25 mouse cellular contexts compared by ENCODE assay signal in the genomic region with DNA sequence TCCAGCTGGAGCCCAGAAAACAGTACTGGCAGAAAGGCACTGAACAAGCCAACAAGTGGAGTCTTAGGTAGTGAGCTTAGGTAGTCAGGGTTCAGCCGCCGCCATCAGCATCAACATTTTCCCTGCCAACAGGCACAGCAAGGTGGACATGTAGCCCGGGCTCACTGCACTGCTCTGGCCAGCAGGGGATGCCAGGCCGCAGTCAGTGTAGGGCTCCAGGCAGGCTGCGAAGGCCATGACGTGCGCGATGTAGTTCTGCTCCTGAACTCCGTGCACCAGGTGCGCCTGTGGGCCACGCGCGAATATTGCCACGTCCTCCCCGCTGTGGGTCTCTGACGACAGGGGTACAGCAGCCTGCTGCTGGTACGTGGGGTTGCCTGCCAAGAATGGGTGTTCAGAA. TPM values are rescaled to one million over a fixed set of nuclear protein-coding genes. Genes with fewer than 3 reads are reported as not detected.
DNase-seq lines count a peak whose midpoint lies in the region; ATAC-seq and TF ChIP-seq lines count a peak whose summit lies in the region.
"Had no signal": no experiment of that assay in that cellular context is flagged by ENCODE, and none has a peak within 500 bp of the region (broad histone marks: within the 10 kb centered on the region; RNA-seq: fewer than 3 reads in every experiment).

No protein-coding gene starts in this region.

- no peak for DNase-seq in kidney, postnatal 0 days (ENCODE audit: low spot score)
- no peak for DNase-seq in adrenal gland, postnatal 14 days
- DNase-seq: cerebellum, adult 8-10 months; gastrocnemius, postnatal 10 days; heart, adult 2 months; heart, postnatal 14 days; kidney, adult 18-20 months; kidney, postnatal 25 days; lung, postnatal 14 days; right cerebral cortex, postnatal 4 days; thymus, postnatal 25 days had no signal

- 80% methylated on average over 17 of the region's 17 CpGs for WGBS in kidney, postnatal 0 days
- 72% methylated on average over 17 of the region's 17 CpGs for WGBS in kidney, embryonic 15.5 days
- 78% methylated on average over 17 of the region's 17 CpGs for WGBS in forebrain, embryonic 16.5 days

- TF ChIP-seq CTCF in kidney, postnatal 0 days (IDR thresholded peaks at IDR 0.05; ENCODE audit: low read depth) = peak; percentile 35
- TF ChIP-seq CTCF in E14TG2a.4 (conservative IDR thresholded peaks at IDR 0.05; ENCODE audit: low read length) (peak; percentile 31), ES-Bruce4 (IDR thresholded peaks at IDR 0.05; ENCODE audit: low read depth, low read length) (peak; percentile 10)

- H3K27me3 ChIP-seq in kidney, postnatal 0 days (ENCODE audit: insufficient read depth, low read length) = no peaks in the 10 kb centered on the region
- no peaks in the 10 kb centered on the region for H3K27me3 ChIP-seq in kidney, embryonic 15.5 days
- H3K27me3 ChIP-seq in E14TG2a.4 (ENCODE audit: insufficient read depth, low read length) (peaks cover 13% of the 10 kb centered on the region), ES-Bruce4 (ENCODE audit: control insufficient read depth, insufficient read depth, low read length, poor library complexity, severe bottlenecking) (no peaks in the 10 kb centered on the region)
- H3K27me3 ChIP-seq in forebrain, embryonic 16.5 days (replicated peaks; ENCODE audit: control insufficient read depth, insufficient read depth, low read length) = no peaks in the 10 kb centered on the region
- H3K27me3 ChIP-seq: forebrain, embryonic 13.5 days; hindbrain, embryonic 15.5 days; limb, embryonic 13.5 days; liver, embryonic 15.5 days had no signal

- no peak overlapping the region for H3K27ac ChIP-seq in kidney, postnatal 0 days
- H3K27ac ChIP-seq in kidney, embryonic 15.5 days = no peak overlapping the region
- H3K27ac ChIP-seq in ES-Bruce4 (ENCODE audit: insufficient read depth, low read length) = no peak overlapping the region
- H3K27ac ChIP-seq in forebrain, embryonic 16.5 days (ENCODE audit: low read length) = no peak overlapping the region
- H3K27ac ChIP-seq: forebrain, embryonic 13.5 days; heart, adult 2 months; hindbrain, embryonic 15.5 days; limb, embryonic 13.5 days; liver, embryonic 15.5 days had no signal

- no peaks in the 10 kb centered on the region for H3K9me3 ChIP-seq in kidney, postnatal 0 days (replicated peaks; ENCODE audit: low read length)
- no peaks in the 10 kb centered on the region for H3K9me3 ChIP-seq in kidney, embryonic 15.5 days (replicated peaks)
- H3K9me3 ChIP-seq in E14TG2a.4 (ENCODE audit: low read length) = no peaks in the 10 kb centered on the region
- H3K9me3 ChIP-seq in ES-Bruce4 (replicated peaks; ENCODE audit: control insufficient read depth, insufficient read depth, low read length, poor library complexity, severe bottlenecking) = no peaks in the 10 kb centered on the region
- no peaks in the 10 kb centered on the region for H3K9me3 ChIP-seq in forebrain, embryonic 16.5 days (ENCODE audit: control insufficient read depth, low read length)
- H3K9me3 ChIP-seq: forebrain, embryonic 13.5 days; G1E; hindbrain, embryonic 15.5 days; limb, embryonic 13.5 days; liver, embryonic 15.5 days had no signal

- no peak for TF ChIP-seq POLR2A in ES-Bruce4 (IDR thresholded peaks at IDR 0.05; ENCODE audit: insufficient read depth, low read length)

- H3K4me3 ChIP-seq in kidney, postnatal 0 days (replicated peaks; ENCODE audit: low read depth, low read length) = no peak overlapping the region
- no peak overlapping the region for H3K4me3 ChIP-seq in kidney, embryonic 15.5 days (replicated peaks)
- peak overlapping the region; percentile 37 for H3K4me3 ChIP-seq in E14TG2a.4 (replicated peaks; ENCODE audit: low read length)
- H3K4me3 ChIP-seq in ES-Bruce4 (ENCODE audit: low read depth, low read length) = no peak overlapping the region
- no peak overlapping the region for H3K4me3 ChIP-seq in forebrain, embryonic 16.5 days (replicated peaks; ENCODE audit: low read length)
- H3K4me3 ChIP-seq: erythroblast, embryonic 14.5 days; forebrain, embryonic 13.5 days; heart, adult 2 months; hindbrain, embryonic 15.5 days; limb, embryonic 13.5 days; liver, embryonic 15.5 days had no signal

- TF ChIP-seq EP300 in ES-Bruce4 (IDR thresholded peaks at IDR 0.05; ENCODE audit: insufficient read depth, low read depth, low read length) = no peak

- H3K4me2 ChIP-seq in kidney, postnatal 0 days (ENCODE audit: low read length) = no peak overlapping the region
- H3K4me2 ChIP-seq in kidney, embryonic 15.5 days = no peak overlapping the region
- H3K4me2 ChIP-seq in forebrain, embryonic 16.5 days (ENCODE audit: low read length) = no peak overlapping the region
- H3K4me2 ChIP-seq: forebrain, embryonic 13.5 days; hindbrain, embryonic 15.5 days; limb, embryonic 13.5 days; liver, embryonic 15.5 days had no signal

- H3K9ac ChIP-seq in kidney, postnatal 0 days (ENCODE audit: low read depth, low read length) = no peak overlapping the region
- H3K9ac ChIP-seq in kidney, embryonic 15.5 days = no peak overlapping the region
- no peak overlapping the region for H3K9ac ChIP-seq in ES-Bruce4 (ENCODE audit: low read depth, poor library complexity, severe bottlenecking)
- H3K9ac ChIP-seq in forebrain, embryonic 16.5 days (replicated peaks; ENCODE audit: low read depth, low read length) = no peak overlapping the region
- H3K9ac ChIP-seq: forebrain, embryonic 13.5 days; hindbrain, embryonic 15.5 days; limb, embryonic 13.5 days; liver, embryonic 15.5 days had no signal

- no peaks in the 10 kb centered on the region for H3K4me1 ChIP-seq in kidney, postnatal 0 days (replicated peaks; ENCODE audit: insufficient read depth, low read length)
- H3K4me1 ChIP-seq in kidney, embryonic 15.5 days = no peaks in the 10 kb centered on the region
- peaks cover 20% of the 10 kb centered on the region for H3K4me1 ChIP-seq in E14TG2a.4 (replicated peaks; ENCODE audit: low read depth, low read length)
- H3K4me1 ChIP-seq in ES-Bruce4 (ENCODE audit: control insufficient read depth, insufficient read depth, low read length) = no peaks in the 10 kb centered on the region
- H3K4me1 ChIP-seq in forebrain, embryonic 16.5 days (replicated peaks; ENCODE audit: control insufficient read depth, insufficient read depth, low read length) = no peaks in the 10 kb centered on the region
- H3K4me1 ChIP-seq: forebrain, embryonic 13.5 days; hindbrain, embryonic 15.5 days; limb, embryonic 13.5 days; liver, embryonic 15.5 days had no signal

- H3K36me3 ChIP-seq in kidney, postnatal 0 days (ENCODE audit: insufficient read depth, low read length) = no peaks in the 10 kb centered on the region
- H3K36me3 ChIP-seq in kidney, embryonic 15.5 days = no peaks in the 10 kb centered on the region
- H3K36me3 ChIP-seq in E14TG2a.4 (ENCODE audit: insufficient read depth, low read length) (no peaks in the 10 kb centered on the region), ES-Bruce4 (ENCODE audit: control insufficient read depth, insufficient read depth, low read length, poor library complexity, severe bottlenecking) (no peaks in the 10 kb centered on the region)
- H3K36me3 ChIP-seq in forebrain, embryonic 16.5 days (ENCODE audit: control insufficient read depth, insufficient read depth) = no peaks in the 10 kb centered on the region
- H3K36me3 ChIP-seq: G1E; hindbrain, embryonic 15.5 days; limb, embryonic 13.5 days; liver, embryonic 15.5 days had no signal

- no peak for ATAC-seq in kidney, postnatal 0 days (replicated peaks; ENCODE audit: low FRiP score, low read depth)
- no peak for ATAC-seq in kidney, embryonic 15.5 days (replicated peaks; ENCODE audit: low FRiP score)
- 0 out of 2 replicates have a peak, but pooled peaks have one; percentile 30 for ATAC-seq in granulocyte monocyte progenitor cell, adult 5-6 weeks (replicated peaks; ENCODE audit: poor library complexity, severe bottlenecking)
- ATAC-seq in forebrain, embryonic 16.5 days = no peak
- ATAC-seq: forebrain, embryonic 13.5 days had no signal

RNA-seq across cellular contexts. Expression of a gene that starts 2.8 kb away (rescaled TPM):
- polyA plus RNA-seq in kidney, postnatal 0 days (2015; fragmentation: Nextera tagmentation; extraction: Ambion mirVana) = not detected in 2 replicates
- polyA plus RNA-seq in kidney, embryonic 15.5 days (2015; fragmentation: Nextera tagmentation; extraction: Ambion mirVana) = not detected in 2 replicates
- polyA plus RNA-seq in ES-Bruce4 (2011; ENCODE audit: insufficient read depth, insufficient read length, low read depth, missing spikeins) = not detected in 2 replicates
- total RNA-seq in granulocyte monocyte progenitor cell, adult 5-6 weeks (2014; fragmentation: Nextera tagmentation) = not detected in 2 replicates
- not detected in 2 replicates for total RNA-seq in granulocyte monocyte progenitor cell, adult 5-6 weeks (2017)
- not detected in 2 replicates for polyA plus RNA-seq in forebrain, embryonic 16.5 days (2015; fragmentation: Nextera tagmentation; extraction: Ambion mirVana)
- not detected in 2 replicates for total RNA-seq in adrenal gland, postnatal 14 days (2021)
- total RNA-seq: G1E; gastrocnemius, postnatal 10 days; heart, adult 2 months; heart, postnatal 14 days; left cerebral cortex, adult 18-20 months had no signal
- polyA plus RNA-seq: embryonic facial prominence, embryonic 11.5 days; erythroblast, embryonic 14.5 days; forebrain, embryonic 13.5 days; G1E; heart, adult 2 months; hindbrain, embryonic 15.5 days; limb, embryonic 13.5 days; liver, embryonic 15.5 days; stomach, embryonic 16.5 days had no signal

RNA-seq across cellular contexts. Expression of a gene that starts 14.4 kb away (rescaled TPM):
- polyA plus RNA-seq in kidney, postnatal 0 days (2015; fragmentation: Nextera tagmentation; extraction: Ambion mirVana) = not detected in 2 replicates
- polyA plus RNA-seq in kidney, embryonic 15.5 days (2015; fragmentation: Nextera tagmentation; extraction: Ambion mirVana) = not detected in 2 replicates
- polyA plus RNA-seq in ES-Bruce4 (2011; ENCODE audit: insufficient read depth, insufficient read length, low read depth, missing spikeins) = not detected in 2 replicates
- not detected in 2 replicates for total RNA-seq in granulocyte monocyte progenitor cell, adult 5-6 weeks (2014; fragmentation: Nextera tagmentation)
- total RNA-seq in granulocyte monocyte progenitor cell, adult 5-6 weeks (2017) = not detected in 2 replicates
- polyA plus RNA-seq in forebrain, embryonic 16.5 days (2015; fragmentation: Nextera tagmentation; extraction: Ambion mirVana) = not detected in 2 replicates
- not detected in 2 replicates for total RNA-seq in adrenal gland, postnatal 14 days (2021)
- total RNA-seq: G1E; gastrocnemius, postnatal 10 days; heart, adult 2 months; heart, postnatal 14 days had no signal
- polyA plus RNA-seq: embryonic facial prominence, embryonic 11.5 days; erythroblast, embryonic 14.5 days; forebrain, embryonic 13.5 days; G1E; hindbrain, embryonic 15.5 days had no signal

RNA-seq across cellular contexts. Expression of a gene that starts 37.8 kb away (rescaled TPM):
- not detected in 2 replicates for polyA plus RNA-seq in kidney, postnatal 0 days (2015; fragmentation: Nextera tagmentation; extraction: Ambion mirVana)
- polyA plus RNA-seq in kidney, embryonic 15.5 days (2015; fragmentation: Nextera tagmentation; extraction: Ambion mirVana) = not detected in 2 replicates
- not detected in 2 replicates for polyA plus RNA-seq in ES-Bruce4 (2011; ENCODE audit: insufficient read depth, insufficient read length, low read depth, missing spikeins)
- total RNA-seq in granulocyte monocyte progenitor cell, adult 5-6 weeks (2014; fragmentation: Nextera tagmentation) = not detected in 2 replicates
- total RNA-seq in granulocyte monocyte progenitor cell, adult 5-6 weeks (2017) = not detected in 2 replicates
- polyA plus RNA-seq in forebrain, embryonic 16.5 days (2015; fragmentation: Nextera tagmentation; extraction: Ambion mirVana) = not detected in 2 replicates
- total RNA-seq in adrenal gland, postnatal 14 days (2021) = not detected in 2 replicates
- total RNA-seq: gastrocnemius, postnatal 10 days; heart, adult 2 months; heart, postnatal 14 days; left cerebral cortex, adult 18-20 months had no signal
- polyA plus RNA-seq: embryonic facial prominence, embryonic 11.5 days; erythroblast, embryonic 14.5 days; forebrain, embryonic 13.5 days; G1E; hindbrain, embryonic 15.5 days; limb, embryonic 13.5 days; liver, embryonic 15.5 days had no signal
